Mouse (Mus musculus) bone marrow macrophage, adult 2 months (primary cell): ENCODE measurements around the gene Tpra1. TPM values are rescaled to one million over a fixed set of nuclear protein-coding genes. Genes with fewer than 3 reads are reported as not detected.

Source experiments
- H3K27ac ChIP-seq: 2 replicates; pipeline ENCODE4 v1.5.1; 2012; ENCODE audit warnings: low read depth, low read length; ENCODE audit not compliant: insufficient read depth
- H3K4me1 ChIP-seq: 2 replicates; pipeline ENCODE4 v1.6.1; 2012; ENCODE audit warnings: low read length; ENCODE audit not compliant: control insufficient read depth, insufficient read depth
- H3K4me3 ChIP-seq: 2 replicates; pipeline ENCODE4 v1.5.1; 2012; ENCODE audit warnings: mild to moderate bottlenecking, low read length, moderate library complexity; ENCODE audit not compliant: insufficient read depth
- CTCF ChIP-seq: IDR thresholded peaks from 2 replicates; pipeline ENCODE4 v1.5.1; 2012; ENCODE audit warnings: low read depth, mild to moderate bottlenecking, low read length, moderate library complexity
- POLR2A ChIP-seq: IDR thresholded peaks from 2 replicates; pipeline ENCODE4 v1.6.1; 2012; ENCODE audit warnings: mild to moderate bottlenecking, low read depth, low read length, borderline replicate concordance
- polyA plus RNA-seq: library from polyadenylated mRNA; stranded (reverse); fragments of >200 nt; gene quantifications from 2 replicates; pipeline ENCODE4 v1.2.4, GENCODE M21; 2012; ENCODE audit not compliant: missing spikeins, insufficient read depth, insufficient read length

Tpra1 gene
- polyA plus RNA-seq, 1 experiment = 86.3 TPM

DNA sequence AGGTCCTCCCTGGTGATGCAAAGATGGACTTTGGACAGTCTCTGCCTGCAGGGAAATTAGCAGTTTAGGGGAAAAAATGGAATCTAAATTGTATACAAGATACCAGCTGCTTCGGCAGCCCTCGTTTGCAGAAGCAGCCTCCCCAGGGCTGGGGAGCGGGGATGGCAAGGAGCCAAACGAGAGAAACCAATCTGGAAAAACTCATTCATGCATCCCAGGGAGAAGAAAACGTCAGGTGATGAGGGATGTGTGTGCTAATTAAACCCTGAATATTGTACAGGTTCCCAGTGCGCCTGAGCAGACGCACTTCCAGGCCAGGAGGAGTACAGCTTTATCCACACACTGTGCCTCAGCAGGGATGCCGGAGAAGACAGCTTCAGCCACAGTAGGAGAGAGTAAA lies 30.5 kb upstream of the Tpra1 start:
- no peak for TF ChIP-seq CTCF
- Histone ChIP-seq H3K4me3 (no peak overlapping the region), H3K4me1 (peaks cover 4% of the 10 kb centered on the region; the same call in 1 of the 2 replicates), H3K27ac (no peak overlapping the region)

DNA sequence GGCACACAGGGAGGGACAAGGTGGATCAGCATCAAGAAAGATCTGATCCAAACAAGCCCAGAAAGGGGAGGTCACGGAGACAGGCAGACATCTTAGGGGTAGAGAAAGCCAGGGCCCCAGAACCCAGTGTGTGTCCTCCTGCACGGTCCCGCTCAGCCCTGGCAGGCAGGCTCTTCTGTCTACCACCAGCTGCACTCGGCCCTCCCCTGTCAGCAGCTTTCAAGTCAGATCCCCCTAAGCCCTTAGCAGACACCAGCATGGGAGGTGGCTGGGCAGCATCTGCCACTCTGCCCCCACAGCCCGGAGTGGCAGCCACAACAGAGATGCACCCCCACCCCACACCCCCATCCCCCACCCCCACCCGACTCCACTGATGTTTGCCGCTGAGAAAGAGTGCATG lies 29.2 kb upstream of the Tpra1 start:
- no peak for TF ChIP-seq CTCF
- no peak for TF ChIP-seq POLR2A

DNA sequence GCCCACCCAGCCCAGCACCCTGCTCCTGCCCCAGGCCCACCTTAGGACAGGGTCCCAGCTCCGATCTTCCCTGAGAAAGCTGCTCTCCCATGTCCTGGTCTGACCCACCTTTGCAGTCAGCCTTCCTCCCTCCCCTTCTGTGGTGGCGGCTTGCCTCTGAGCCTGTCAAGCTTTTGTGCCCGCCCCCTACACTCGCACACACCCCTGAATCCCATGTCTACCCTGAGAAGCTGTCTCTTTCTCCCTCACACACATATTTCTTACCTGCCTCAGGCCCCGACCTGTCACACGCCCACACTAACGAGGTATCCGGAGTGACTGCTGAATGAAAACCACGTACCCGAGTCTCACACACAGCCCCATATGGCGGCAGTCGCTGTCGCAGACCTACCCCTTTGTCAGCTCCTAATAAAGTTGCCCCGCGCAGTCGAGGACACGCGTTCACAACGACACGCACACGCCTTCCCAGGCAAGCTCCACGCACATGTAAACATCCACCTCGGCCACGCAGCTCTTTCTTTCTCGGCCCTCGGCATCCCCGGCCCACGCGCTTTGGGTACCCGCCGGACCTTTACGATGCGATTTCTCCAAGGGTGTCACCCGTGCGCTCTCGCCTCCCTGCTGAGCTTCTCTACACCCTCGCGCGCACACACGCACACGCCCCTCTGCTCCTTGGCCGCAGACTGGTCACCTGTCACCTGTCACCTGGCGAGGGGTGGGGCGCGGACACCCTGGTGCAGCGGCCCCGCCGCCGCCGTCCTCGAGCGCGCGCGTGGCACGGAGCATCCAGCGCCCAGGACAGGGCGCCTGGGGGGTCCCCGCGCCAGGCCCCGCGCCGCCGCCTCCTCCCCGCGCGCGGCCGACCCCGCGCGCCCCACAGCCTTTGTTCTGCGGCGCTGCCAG lies 27.8 kb upstream of the Tpra1 start:
- Histone ChIP-seq H3K27ac (no peak overlapping the region), H3K4me1 (peaks cover 4% of the 10 kb centered on the region; the same call in 1 of the 2 replicates), H3K4me3 (peak overlapping the region; percentile 37)
- no peak for TF ChIP-seq CTCF
- no peak for TF ChIP-seq POLR2A

More for the DNA sequence above, 29.2 kb upstream of the Tpra1 start:
- H3K27ac ChIP-seq = no peak overlapping the region
- peaks cover 4% of the 10 kb centered on the region; the same call in 1 of the 2 replicates for H3K4me1 ChIP-seq
- H3K4me3 ChIP-seq = no peak overlapping the region

DNA sequence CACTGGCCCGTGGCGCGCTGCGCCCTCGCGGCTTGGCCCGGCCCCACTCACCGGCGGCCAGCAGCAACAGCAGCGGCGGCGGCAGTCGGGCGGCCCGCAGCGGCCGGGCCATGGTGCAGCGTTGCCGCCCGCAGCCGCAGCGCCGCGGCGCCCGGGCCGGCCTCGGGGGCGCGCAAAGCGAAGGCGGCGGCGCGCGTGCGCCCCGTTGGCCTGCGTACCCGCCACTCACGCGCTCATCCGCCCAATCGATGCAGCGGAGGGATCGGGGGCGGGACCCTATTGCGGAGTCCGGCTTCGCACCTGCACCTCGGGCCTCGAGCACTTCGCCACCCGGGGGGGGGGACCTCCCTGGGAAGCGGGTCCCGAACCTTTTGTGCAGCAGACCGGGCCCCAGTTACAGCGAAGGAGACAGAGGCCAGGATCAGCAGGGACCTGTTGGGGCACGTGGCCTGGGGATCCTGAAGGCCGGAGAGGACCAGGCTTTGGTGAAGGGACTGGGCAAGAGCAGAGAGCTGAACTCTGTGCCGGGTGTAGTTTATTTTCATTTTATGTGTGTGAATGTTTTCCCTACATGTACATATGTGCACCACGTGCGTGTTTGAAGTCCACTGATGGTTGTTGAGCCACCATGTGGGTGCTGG lies 27.1 kb upstream of the Tpra1 start, which contains the start of gene Podxl2:
Podxl2 (minus strand) TSS at position 177 of the 641 bp plus-strand sequence.
- peak within 1 kb of the TSS; percentile 37 for H3K4me3 ChIP-seq
- no peaks in the 10 kb centered on the region for H3K4me1 ChIP-seq
- no peak within 1 kb of the TSS for H3K27ac ChIP-seq
- TF ChIP-seq POLR2A (no peak), CTCF (no peak)

DNA sequence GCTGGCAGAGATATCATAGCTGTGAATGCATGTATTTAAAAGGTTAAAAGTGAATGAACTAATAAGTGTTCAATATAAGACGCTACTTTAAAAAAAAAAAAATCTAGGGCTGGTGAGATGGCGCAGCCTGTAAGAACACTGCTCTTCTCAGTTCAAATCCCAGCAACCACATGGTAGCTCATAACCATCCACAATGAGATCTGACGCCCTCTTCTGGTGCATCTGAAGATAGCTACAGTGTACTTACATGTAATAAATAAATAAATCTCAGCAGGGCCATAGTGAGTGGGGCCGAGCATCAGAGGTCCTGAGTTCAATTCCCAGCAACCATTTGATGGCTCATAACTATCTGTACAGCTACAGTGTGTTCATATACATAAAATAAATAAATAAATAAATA lies 22.6 kb upstream of the Tpra1 start:
- no peak overlapping the region for H3K4me3 ChIP-seq
- no peak overlapping the region for H3K27ac ChIP-seq
- H3K4me1 ChIP-seq = no peaks in the 10 kb centered on the region
- TF ChIP-seq POLR2A (no peak), CTCF (no peak)

DNA sequence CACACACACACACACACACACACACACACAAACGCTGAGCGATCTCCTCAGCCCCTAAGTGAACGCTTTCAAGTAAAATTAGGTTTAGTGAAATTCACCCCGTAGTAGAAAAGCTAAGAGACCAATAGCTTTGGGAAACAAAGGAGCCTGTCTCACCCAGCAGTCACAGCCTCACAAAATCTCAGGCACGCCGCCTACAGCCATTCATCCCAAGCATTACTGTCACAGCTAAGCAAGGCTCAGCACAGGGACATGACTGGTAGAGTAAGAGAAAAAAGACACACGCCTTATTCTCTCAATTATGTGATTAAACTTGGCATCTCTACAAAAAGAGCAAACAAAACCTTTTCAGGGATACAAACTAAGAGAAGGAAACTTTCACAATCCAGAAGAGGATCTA lies 20.7 kb upstream of the Tpra1 start:
- TF ChIP-seq CTCF = no peak
- TF ChIP-seq POLR2A = no peak
- Histone ChIP-seq H3K4me3 (no peak overlapping the region), H3K27ac (no peak overlapping the region), H3K4me1 (no peaks in the 10 kb centered on the region)

DNA sequence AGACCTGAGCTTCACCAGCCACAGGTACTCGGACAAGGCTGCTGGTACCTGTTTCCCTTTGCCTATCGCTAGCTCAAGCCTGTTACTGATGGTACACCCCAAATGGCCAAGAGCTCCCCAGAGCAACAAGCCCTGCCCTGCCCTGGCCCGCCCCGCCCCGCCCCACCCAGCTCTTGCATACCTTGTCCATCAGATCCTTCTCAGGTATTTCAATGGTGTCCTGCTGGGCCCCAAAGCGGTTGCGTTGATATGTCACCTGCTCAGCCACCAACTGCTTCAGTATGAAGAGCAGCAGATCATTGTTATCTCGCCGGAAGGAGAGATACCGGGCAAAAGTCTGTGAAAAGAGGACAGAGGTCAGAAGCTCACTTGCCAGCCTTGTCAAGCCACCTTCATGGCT lies 17.9 kb upstream of the Tpra1 start:
- TF ChIP-seq POLR2A = no peak
- TF ChIP-seq CTCF = no peak
- Histone ChIP-seq H3K27ac (no peak overlapping the region), H3K4me3 (no peak overlapping the region), H3K4me1 (no peaks in the 10 kb centered on the region)

DNA sequence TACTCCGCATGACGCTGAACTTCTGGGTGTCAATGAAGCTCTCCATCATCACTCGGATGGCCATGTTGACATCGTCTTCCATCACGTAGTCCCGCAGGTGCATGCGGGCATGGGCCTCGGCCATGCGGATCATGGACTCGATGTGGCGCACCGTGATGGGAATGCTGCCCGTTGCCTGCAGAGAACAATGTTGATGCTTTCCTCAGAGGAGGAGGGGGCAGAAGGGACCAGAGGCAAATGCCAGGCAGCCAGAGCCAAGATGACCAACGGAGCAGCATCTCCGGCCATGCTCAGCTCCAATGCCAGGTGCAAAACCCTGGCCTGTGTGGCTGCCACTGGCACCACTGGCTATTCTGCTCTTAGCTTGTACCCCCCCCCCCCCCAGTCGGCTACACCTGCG lies 17.4 kb upstream of the Tpra1 start:
- Histone ChIP-seq H3K4me3 (no peak overlapping the region), H3K4me1 (no peaks in the 10 kb centered on the region), H3K27ac (no peak overlapping the region)
- TF ChIP-seq CTCF (no peak), POLR2A (no peak)

DNA sequence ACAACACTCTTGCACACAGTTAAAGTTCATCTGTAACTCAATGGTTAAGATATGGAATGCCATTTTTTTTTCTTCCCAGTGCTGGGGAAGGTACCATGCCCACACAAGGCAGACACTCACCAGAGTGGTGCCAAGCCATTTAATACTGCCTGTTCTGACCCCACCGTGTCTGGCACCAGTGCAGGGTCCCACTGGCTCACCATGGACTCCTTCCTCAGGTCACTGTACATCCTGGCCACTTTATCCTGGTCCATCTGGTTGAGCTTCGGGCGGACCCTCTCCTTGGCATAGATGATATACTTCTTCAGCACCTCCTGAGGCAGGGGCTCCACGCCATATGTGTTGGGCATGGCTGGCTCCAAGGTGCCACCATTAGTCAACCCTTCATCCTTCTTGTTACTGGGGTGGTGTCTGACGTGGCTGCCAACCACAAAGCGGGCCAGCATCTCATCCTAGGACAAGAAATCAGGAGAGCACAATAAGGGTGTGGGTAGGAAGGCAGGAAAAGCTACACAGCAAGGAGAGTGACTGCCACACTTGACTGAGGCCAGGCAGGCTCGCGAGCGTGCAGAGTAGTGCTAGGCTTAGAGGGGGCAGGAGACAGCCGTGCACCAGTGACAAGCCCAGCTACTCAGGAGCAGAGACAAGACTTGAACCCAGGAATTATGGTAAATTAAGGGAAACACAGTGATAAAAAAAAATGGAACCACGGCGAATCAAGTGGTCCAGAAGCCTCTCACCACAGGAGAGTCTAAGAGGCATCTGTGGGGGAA lies 16.2 kb upstream of the Tpra1 start:
- no peaks in the 10 kb centered on the region for H3K4me1 ChIP-seq
- no peak for TF ChIP-seq POLR2A
- TF ChIP-seq CTCF = no peak
- H3K27ac ChIP-seq = no peak overlapping the region
- no peak overlapping the region for H3K4me3 ChIP-seq
